Mouse (Mus musculus) kidney, embryonic 14.5 days (tissue): ENCODE data around the gene Lep. TPM values are rescaled to one million over a fixed set of nuclear protein-coding genes. Genes with fewer than 3 reads are reported as not detected.

Experiments used
- ATAC-seq: fragments of 200-750 bp; cut with Nextera tagmentation; 2 replicates; pipeline ENCODE4 v1.8.0; 2017; ENCODE audit warnings: moderate number of reproducible peaks, mild to moderate bottlenecking, moderate TSS enrichment, moderate library complexity; ENCODE audit not compliant: low FRiP score, low TSS enrichment
- H3K27ac ChIP-seq: fragments of 300-500 bp; sonication (generic); 2 replicates; pipeline ENCODE4 v1.5.1; 2014; ENCODE audit warnings: low read depth, mild to moderate bottlenecking, low read length, moderate library complexity, mixed read lengths
- H3K27me3 ChIP-seq: fragments of 300-500 bp; sonication (generic); 2 replicates; pipeline ENCODE4 v1.6.1; 2014; ENCODE audit warnings: mild to moderate bottlenecking, low read length; ENCODE audit not compliant: control insufficient read depth, insufficient read depth
- H3K36me3 ChIP-seq: fragments of 300-500 bp; sonication (generic); 2 replicates; pipeline ENCODE4 v1.6.1; 2014; ENCODE audit warnings: low read length, mixed read lengths; ENCODE audit not compliant: control insufficient read depth, insufficient read depth
- H3K4me1 ChIP-seq: fragments of 300-500 bp; sonication (generic); 2 replicates; pipeline ENCODE4 v1.6.1; 2014; ENCODE audit warnings: low read length, mixed read lengths; ENCODE audit not compliant: control insufficient read depth, insufficient read depth
- H3K4me2 ChIP-seq: fragments of 300-500 bp; sonication (generic); replicated peaks from 2 replicates; pipeline ENCODE4 v1.6.1; 2014; ENCODE audit warnings: low read depth, mild to moderate bottlenecking, low read length
- H3K4me3 ChIP-seq: fragments of 300-500 bp; sonication (generic); 2 replicates; pipeline ENCODE4 v1.5.1; 2014; ENCODE audit warnings: mild to moderate bottlenecking, low read length
- H3K9ac ChIP-seq: fragments of 300-500 bp; sonication (generic); 2 replicates; pipeline ENCODE4 v1.6.1; 2014; ENCODE audit warnings: low read depth, mild to moderate bottlenecking, low read length, moderate library complexity
- H3K9me3 ChIP-seq: fragments of 300-500 bp; sonication (generic); 2 replicates; pipeline ENCODE4 v1.6.1; 2016; ENCODE audit warnings: low read length; ENCODE audit not compliant: control insufficient read depth
- WGBS: fragments of 180-500 bp; shearing (Covaris S2); extraction: QIAGEN DNeasy Blood & Tissue Kit; methylation state at CpG from one replicate; pipeline ENCODE4 v1.1.7; 2014; 5-methylcytosine and 5-hydroxymethylcytosine counted together
- microRNA-seq: library from miRNA; unstranded; fragments of <30 nt; microRNA quantifications from one replicate; pipeline ENCODE4, GENCODE M21; 2016
- polyA plus RNA-seq: library from polyadenylated mRNA; unstranded; fragments of >200 nt; fragmentation: Nextera tagmentation; extraction: Ambion mirVana; gene quantifications from 2 replicates; pipeline ENCODE4 v1.2.1, GENCODE M21; 2014

Gene Lep
- polyA plus RNA-seq, 1 experiment from 2014 or later = not detected

DNA sequence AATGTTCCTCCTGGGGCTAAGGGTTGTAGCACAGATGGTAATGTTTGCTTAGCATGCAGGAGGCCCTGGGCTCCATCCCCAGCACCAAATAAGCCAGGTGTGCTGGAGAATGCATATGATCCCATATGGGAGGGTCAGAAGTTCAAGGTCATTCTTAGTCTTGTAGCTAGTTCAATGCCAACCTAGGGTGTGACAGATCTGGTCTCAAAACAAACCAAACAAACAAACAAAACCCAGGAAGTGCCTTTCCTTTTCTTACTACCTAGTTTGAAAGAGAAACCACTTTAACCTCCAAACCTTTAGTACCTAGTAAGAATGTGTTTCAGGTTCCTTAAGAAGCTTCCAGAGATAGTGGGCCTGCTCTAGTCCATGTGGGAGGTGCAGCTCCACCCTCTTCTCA lies 58.2 kb downstream of the Lep start:
- Histone ChIP-seq H3K4me3 (no peak overlapping the region), H3K27me3 (no peaks in the 10 kb centered on the region), H3K27ac (no peak overlapping the region), H3K9ac (no peak overlapping the region), H3K9me3 (no peaks in the 10 kb centered on the region), H3K4me1 (no peaks in the 10 kb centered on the region), H3K4me2 (no peak overlapping the region), H3K36me3 (no peaks in the 10 kb centered on the region)
- ATAC-seq = no peak

GRCm38 (mm10) chr6:29118963-29119362 lies 58.9 kb downstream of the Lep start:
- no peaks in the 10 kb centered on the region for H3K27me3 ChIP-seq
- no peak overlapping the region for H3K4me2 ChIP-seq
- H3K36me3 ChIP-seq = peaks cover 1% of the 10 kb centered on the region
- no peak overlapping the region for H3K4me3 ChIP-seq
- no peak overlapping the region for H3K9ac ChIP-seq
- H3K4me1 ChIP-seq = no peaks in the 10 kb centered on the region
- WGBS = 82% methylated on average over 4 of the region's 4 CpGs
- no peak overlapping the region for H3K27ac ChIP-seq
- H3K9me3 ChIP-seq = no peaks in the 10 kb centered on the region
- no peak for ATAC-seq

GRCm38 (mm10) chr6:29119990-29120389 lies 60.0 kb downstream of the Lep start:
- 93% methylated on average over 13 of the region's 13 CpGs for WGBS
- Histone ChIP-seq H3K27ac (no peak overlapping the region), H3K4me3 (no peak overlapping the region), H3K36me3 (peaks cover 10% of the 10 kb centered on the region), H3K4me2 (no peak overlapping the region), H3K9ac (no peak overlapping the region), H3K4me1 (no peaks in the 10 kb centered on the region), H3K9me3 (no peaks in the 10 kb centered on the region), H3K27me3 (no peaks in the 10 kb centered on the region)
- ATAC-seq = no peak

Small RNA genes lying within 50 kb of the gene (microRNA-seq; reads per million reads assigned to microRNA genes)
- gene Mir129-1 = 6.3 reads per million, percentile 22 among the genes with 10 or more reads in this experiment

Other genes starting within 250 kb of the Lep start
- gene Lrrc4, start 228.5 kb upstream of the Lep start, polyA plus RNA-seq = 1.6 and 2.8 TPM in 2 replicates
- 65.1 and 65.8 TPM in 2 replicates for gene Rbm28, start 104.8 kb downstream of the Lep start, polyA plus RNA-seq
- 0.96 and 1.4 TPM in 2 replicates for gene Prrt4, start 119.4 kb downstream of the Lep start, polyA plus RNA-seq
- 26.3 and 41.7 TPM in 2 replicates for gene Impdh1, start 156.1 kb downstream of the Lep start, polyA plus RNA-seq
- gene Hilpda, start 212.3 kb downstream of the Lep start, polyA plus RNA-seq = 32.1 and 43.2 TPM in 2 replicates
- 0.27 TPM in 1 of 2 replicates, not detected in the other for gene Fam71f2, start 219.4 kb downstream of the Lep start, polyA plus RNA-seq